Mouse (Mus musculus) bone marrow, adult 2 months (tissue): ENCODE results near the gene Hspb9.

ENCODE experiments used
- CTCF ChIP-seq: fragments of 200-500 bp; IDR thresholded peaks from 2 replicates; pipeline ENCODE4 v1.5.1; 2011; ENCODE audit warnings: low read length, control low read depth; ENCODE audit not compliant: control insufficient read depth, insufficient read depth
- POLR2A ChIP-seq: fragments of 200-500 bp; IDR thresholded peaks from 2 replicates; pipeline ENCODE4 v1.6.1; 2011; ENCODE audit warnings: low read depth, mild to moderate bottlenecking, control low read depth, low read length, borderline replicate concordance; ENCODE audit not compliant: control insufficient read depth

- no peak for TF ChIP-seq CTCF
- TF ChIP-seq POLR2A = no peak
These were observed 40.5 kb downstream of the Hspb9 start for GRCm38 (mm10) chr11:100754021-100754692.
